Mouse (Mus musculus) liver, embryonic 12.5 days (tissue): ENCODE data around the gene Gm49369. TPM values are rescaled to one million over a fixed set of nuclear protein-coding genes. Genes with fewer than 3 reads are reported as not detected.
A peak's percentile ranks its signal among the peaks of the same experiment; 100 is the strongest.

Source experiments
- ATAC-seq: fragments of 200-750 bp; cut with Nextera tagmentation; 2 replicates; pipeline ENCODE4 v1.8.0; 2017; ENCODE audit warnings: moderate number of reproducible peaks, mild to moderate bottlenecking, moderate library complexity
- H3K27ac ChIP-seq: fragments of 300-500 bp; sonication (generic); 2 replicates; pipeline ENCODE4 v1.5.1; 2016; ENCODE audit warnings: mild to moderate bottlenecking
- H3K27me3 ChIP-seq: fragments of 300-500 bp; sonication (generic); replicated peaks from 2 replicates; pipeline ENCODE4 v1.6.1; 2016; ENCODE audit warnings: mild to moderate bottlenecking, moderate library complexity
- H3K36me3 ChIP-seq: fragments of 300-500 bp; sonication (generic); 2 replicates; pipeline ENCODE4 v1.6.1; 2016; ENCODE audit warnings: mild to moderate bottlenecking, moderate library complexity
- H3K4me1 ChIP-seq: fragments of 300-500 bp; sonication (generic); 2 replicates; pipeline ENCODE4 v1.6.1; 2016
- H3K4me2 ChIP-seq: fragments of 300-500 bp; sonication (generic); 2 replicates; pipeline ENCODE4 v1.6.1; 2016; ENCODE audit warnings: mild to moderate bottlenecking, moderate library complexity
- H3K4me3 ChIP-seq: fragments of 300-500 bp; sonication (generic); 2 replicates; pipeline ENCODE4 v1.5.1; 2016; ENCODE audit warnings: mild to moderate bottlenecking, moderate library complexity
- H3K9ac ChIP-seq: fragments of 300-500 bp; sonication (generic); 2 replicates; pipeline ENCODE4 v1.6.1; 2016; ENCODE audit warnings: mild to moderate bottlenecking, moderate library complexity
- H3K9me3 ChIP-seq: fragments of 300-500 bp; sonication (generic); replicated peaks from 2 replicates; pipeline ENCODE4 v1.6.1; 2016; ENCODE audit warnings: mild to moderate bottlenecking, moderate library complexity
- WGBS: fragments of 180-500 bp; shearing (Covaris S2); methylation state at CpG from one replicate; pipeline ENCODE4 v1.1.7; 2016; ENCODE audit not compliant: insufficient replicate concordance; 5-methylcytosine and 5-hydroxymethylcytosine counted together
- polyA plus RNA-seq: library from polyadenylated mRNA; unstranded; fragments of >200 nt; fragmentation: Nextera tagmentation; extraction: Ambion mirVana; gene quantifications from 2 replicates; pipeline ENCODE4 v1.2.1, GENCODE M21; 2016

The Gm49369 gene
- polyA plus RNA-seq, 1 experiment from 2014 or later = not detected

DNA sequence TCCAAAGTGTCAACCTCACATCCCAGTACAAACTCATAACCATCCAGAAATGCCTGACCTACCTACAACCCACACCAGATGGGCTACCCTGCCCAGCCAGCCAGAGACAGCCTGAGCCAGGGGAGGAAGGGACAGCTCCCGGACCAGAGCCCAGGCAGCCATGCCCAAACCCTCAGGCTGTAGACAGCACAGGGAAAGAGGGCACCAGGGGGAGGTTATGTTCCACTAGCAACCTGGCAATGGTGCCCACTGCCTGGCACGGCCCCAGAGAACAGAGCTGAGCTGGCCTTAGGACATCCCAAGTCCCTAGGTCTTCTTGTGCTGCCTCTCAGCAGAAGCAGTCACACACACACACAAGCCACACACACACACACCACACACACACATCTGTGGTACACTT lies 13.6 kb downstream of the Gm49369 start:
- 73% methylated on average over 2 of the region's 2 CpGs for WGBS
- no peak overlapping the region for H3K27ac ChIP-seq
- no peak overlapping the region for H3K9ac ChIP-seq
- H3K4me1 ChIP-seq = peaks cover 41% of the 10 kb centered on the region
- H3K4me3 ChIP-seq = no peak overlapping the region
- H3K27me3 ChIP-seq = peaks cover 70% of the 10 kb centered on the region
- no peak overlapping the region for H3K4me2 ChIP-seq
- no peak for ATAC-seq
- no peaks in the 10 kb centered on the region for H3K9me3 ChIP-seq
- no peaks in the 10 kb centered on the region for H3K36me3 ChIP-seq

DNA sequence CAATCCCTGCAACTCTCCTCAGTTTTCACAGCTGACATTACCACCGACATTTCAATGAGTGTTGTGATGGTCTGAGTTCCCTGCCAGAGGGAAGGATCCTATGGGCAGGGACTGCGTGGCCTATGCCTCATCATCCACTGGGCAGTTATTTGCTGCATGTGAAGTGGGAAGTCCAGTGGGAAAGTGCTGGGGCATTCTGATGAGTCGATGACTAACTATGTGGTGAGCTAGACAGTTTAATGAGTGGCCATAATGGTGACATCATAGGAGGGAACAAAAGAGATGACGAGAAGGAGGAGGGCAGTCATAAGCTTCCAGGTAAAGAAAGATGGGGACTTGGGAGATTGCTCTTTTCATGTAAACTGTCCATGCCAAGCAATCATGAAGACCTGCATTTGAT lies 19.4 kb downstream of the Gm49369 start:
- H3K4me1 ChIP-seq = peaks cover 15% of the 10 kb centered on the region
- WGBS = 65% methylated on average over 4 of the region's 4 CpGs
- H3K27ac ChIP-seq = no peak overlapping the region
- no peak overlapping the region for H3K9ac ChIP-seq
- H3K27me3 ChIP-seq = peaks cover 21% of the 10 kb centered on the region
- H3K4me3 ChIP-seq = no peak overlapping the region
- no peak overlapping the region for H3K4me2 ChIP-seq
- no peaks in the 10 kb centered on the region for H3K9me3 ChIP-seq
- no peaks in the 10 kb centered on the region for H3K36me3 ChIP-seq
- ATAC-seq = no peak

DNA sequence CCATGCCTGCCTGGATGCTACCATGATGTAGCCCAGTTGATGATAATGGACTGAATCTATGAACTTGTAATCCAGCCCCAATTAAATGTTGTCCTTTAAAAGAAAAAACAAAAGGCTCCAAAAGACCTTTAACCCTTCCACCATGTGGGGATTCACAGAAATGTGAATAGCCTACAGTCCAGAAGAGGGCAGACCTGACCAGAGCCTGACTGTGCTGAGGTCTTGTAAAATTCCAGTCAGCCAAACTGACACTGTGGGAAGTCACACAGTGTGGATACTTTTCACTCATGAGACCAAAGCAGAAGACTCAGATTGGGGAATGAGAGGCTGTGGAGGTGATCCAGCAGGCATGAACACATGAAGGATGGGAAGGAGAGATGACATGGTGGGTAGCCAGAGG lies 21.7 kb downstream of the Gm49369 start:
- Histone ChIP-seq H3K27me3 (peaks cover 15% of the 10 kb centered on the region; the same call in 1 of the 2 replicates), H3K27ac (no peak overlapping the region), H3K9me3 (no peaks in the 10 kb centered on the region), H3K36me3 (no peaks in the 10 kb centered on the region), H3K9ac (no peak overlapping the region), H3K4me3 (no peak overlapping the region), H3K4me1 (peaks cover 24% of the 10 kb centered on the region), H3K4me2 (no peak overlapping the region)
- ATAC-seq = no peak

DNA sequence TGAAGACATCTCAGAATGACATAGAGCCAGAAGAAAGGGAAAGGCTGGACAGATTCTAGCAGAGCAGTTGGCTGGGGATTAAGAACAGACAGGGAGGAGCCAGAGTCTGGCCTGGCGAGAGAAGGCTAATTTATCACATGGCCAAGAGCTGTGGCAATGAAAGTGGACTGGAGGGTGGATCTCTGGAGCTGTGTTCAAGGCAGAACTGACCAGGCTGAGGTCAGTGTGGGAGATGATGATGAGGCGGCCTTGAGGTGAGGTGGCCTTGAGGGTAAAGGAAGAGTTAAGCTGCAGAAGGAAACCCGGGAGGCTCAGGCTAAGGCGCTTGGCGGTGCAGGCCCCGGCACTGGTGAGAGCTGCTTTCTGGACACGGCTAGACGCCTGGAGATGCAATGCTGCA lies 23.3 kb downstream of the Gm49369 start:
- peak overlapping the region; percentile 28; the same call in 1 of the 2 replicates for H3K27ac ChIP-seq

DNA sequence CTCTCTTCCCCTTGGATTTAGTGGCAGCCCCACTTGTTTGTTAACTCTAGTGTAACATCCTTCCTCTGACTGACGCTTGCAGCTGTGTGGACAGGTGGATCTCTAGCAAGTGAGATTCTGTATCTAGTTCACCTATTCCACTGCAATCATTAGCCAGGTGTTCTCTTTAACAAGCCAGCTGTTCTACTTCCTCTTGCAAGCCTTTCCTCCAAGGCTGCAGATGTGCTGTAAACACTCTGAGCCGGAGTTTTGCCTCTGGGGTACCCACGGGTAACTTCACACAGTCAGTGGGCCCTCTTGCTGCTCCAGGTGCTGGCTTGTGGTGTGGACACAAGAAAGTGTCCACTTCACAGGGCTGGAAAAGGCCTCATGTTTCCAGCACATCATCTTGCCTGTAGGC lies 24.9 kb downstream of the Gm49369 start:
- Histone ChIP-seq H3K27ac (no peak overlapping the region), H3K4me3 (no peak overlapping the region), H3K4me2 (no peak overlapping the region), H3K27me3 (peaks cover 15% of the 10 kb centered on the region; the same call in 1 of the 2 replicates), H3K9me3 (no peaks in the 10 kb centered on the region), H3K36me3 (no peaks in the 10 kb centered on the region), H3K9ac (no peak overlapping the region), H3K4me1 (peaks cover 53% of the 10 kb centered on the region)
- no peak for ATAC-seq
- WGBS = 62% methylated on average over 3 of the region's 3 CpGs

More for the DNA sequence above, 23.3 kb downstream of the Gm49369 start:
- Histone ChIP-seq H3K4me2 (no peak overlapping the region), H3K27me3 (peaks cover 15% of the 10 kb centered on the region; the same call in 1 of the 2 replicates), H3K4me1 (peaks cover 37% of the 10 kb centered on the region), H3K9ac (no peak overlapping the region), H3K9me3 (no peaks in the 10 kb centered on the region), H3K4me3 (no peak overlapping the region), H3K36me3 (no peaks in the 10 kb centered on the region)
- WGBS = 63% methylated on average over 8 of the region's 8 CpGs
- ATAC-seq = no peak

DNA sequence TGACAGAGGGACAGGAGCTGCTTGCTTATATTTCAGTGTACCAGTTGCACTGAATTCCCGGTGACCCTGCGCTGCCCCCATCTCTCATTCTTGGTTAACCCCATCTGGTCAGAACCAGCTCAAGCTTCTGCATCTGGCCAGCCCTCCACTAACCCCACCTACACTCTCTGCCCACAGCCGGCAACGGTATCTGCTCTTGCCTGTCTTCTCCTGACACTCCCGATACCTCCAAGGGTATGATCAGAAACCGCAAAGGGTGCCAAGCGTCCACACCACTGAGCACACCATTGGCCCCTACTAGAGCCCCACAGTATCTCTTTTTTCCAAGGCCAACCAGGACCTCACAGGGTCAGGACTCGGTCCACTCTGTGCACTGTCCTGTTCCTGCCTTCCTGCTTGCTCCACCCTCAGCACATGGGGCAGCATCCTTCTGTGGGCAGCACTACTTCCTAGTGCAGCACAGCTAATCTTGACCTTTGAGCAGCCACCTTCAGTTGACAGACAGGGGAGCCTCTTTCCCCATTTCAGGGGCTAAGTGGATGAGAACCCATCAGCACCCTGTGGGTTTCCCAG lies 27.7 kb downstream of the Gm49369 start:
- H3K4me3 ChIP-seq = peak overlapping the region; percentile 18; the same call in 1 of the 2 replicates

DNA sequence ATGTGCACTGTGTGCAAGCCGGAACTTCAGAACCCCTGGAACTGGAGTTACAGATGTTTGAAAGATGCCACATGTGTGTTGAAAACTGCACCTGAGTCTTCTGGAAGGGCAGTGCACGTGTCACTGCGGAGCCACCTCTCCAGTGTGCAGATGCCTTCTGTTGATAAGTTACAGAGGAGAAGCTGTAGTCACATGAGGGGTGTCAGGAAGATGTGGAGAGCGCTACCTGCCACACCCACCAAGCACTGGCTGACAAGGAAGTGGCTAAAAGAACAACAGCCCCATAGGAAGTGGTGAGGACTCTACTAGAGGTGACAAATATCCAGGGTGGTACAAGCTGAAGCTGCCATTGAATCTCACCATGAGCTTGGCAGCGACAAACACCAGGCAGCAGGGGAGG lies 28.6 kb downstream of the Gm49369 start:
- peak overlapping the region; percentile 59 for H3K9ac ChIP-seq
- WGBS = 26% methylated on average over 5 of the region's 5 CpGs
- H3K36me3 ChIP-seq = no peaks in the 10 kb centered on the region
- peak; percentile 81 for ATAC-seq
- H3K4me1 ChIP-seq = peaks cover 66% of the 10 kb centered on the region
- 0 out of 2 replicates have a peak, but pooled peaks cover 8% of the 10 kb centered on the region for H3K27me3 ChIP-seq
- H3K27ac ChIP-seq = peak overlapping the region; percentile 80
- peak overlapping the region; percentile 16; the same call in 1 of the 2 replicates for H3K4me3 ChIP-seq
- peak overlapping the region; percentile 58 for H3K4me2 ChIP-seq
- no peaks in the 10 kb centered on the region for H3K9me3 ChIP-seq

More for the DNA sequence above, 27.7 kb downstream of the Gm49369 start:
- H3K9ac ChIP-seq = peak overlapping the region; percentile 59
- peak overlapping the region; percentile 80 for H3K27ac ChIP-seq
- ATAC-seq = peak; percentile 89
- peak overlapping the region; percentile 58 for H3K4me2 ChIP-seq
- WGBS = 28% methylated on average over 8 of the region's 8 CpGs
- no peaks in the 10 kb centered on the region for H3K36me3 ChIP-seq
- peaks cover 65% of the 10 kb centered on the region for H3K4me1 ChIP-seq
- H3K27me3 ChIP-seq = 0 out of 2 replicates have a peak, but pooled peaks cover 8% of the 10 kb centered on the region
- H3K9me3 ChIP-seq = no peaks in the 10 kb centered on the region

DNA sequence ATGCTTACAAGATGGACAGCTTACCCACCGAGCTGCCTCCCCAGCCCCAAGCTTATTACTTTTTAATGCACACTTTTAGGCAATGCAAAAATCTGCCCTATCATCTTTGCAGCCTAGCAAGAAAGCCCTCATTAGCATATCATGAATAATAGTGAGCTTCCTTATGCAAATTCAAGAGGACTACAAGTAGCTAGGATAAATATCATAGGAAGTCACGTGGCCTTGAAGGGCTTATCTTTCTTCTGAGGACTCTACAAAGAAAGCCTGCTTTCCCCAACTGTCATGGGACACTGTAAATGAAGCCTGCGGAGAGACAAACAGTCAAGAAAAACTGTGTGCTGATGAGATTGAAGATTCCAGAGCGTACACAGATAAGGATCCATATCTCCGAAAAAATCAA lies 30.9 kb downstream of the Gm49369 start:
- H3K27ac ChIP-seq = peak overlapping the region; percentile 80

DNA sequence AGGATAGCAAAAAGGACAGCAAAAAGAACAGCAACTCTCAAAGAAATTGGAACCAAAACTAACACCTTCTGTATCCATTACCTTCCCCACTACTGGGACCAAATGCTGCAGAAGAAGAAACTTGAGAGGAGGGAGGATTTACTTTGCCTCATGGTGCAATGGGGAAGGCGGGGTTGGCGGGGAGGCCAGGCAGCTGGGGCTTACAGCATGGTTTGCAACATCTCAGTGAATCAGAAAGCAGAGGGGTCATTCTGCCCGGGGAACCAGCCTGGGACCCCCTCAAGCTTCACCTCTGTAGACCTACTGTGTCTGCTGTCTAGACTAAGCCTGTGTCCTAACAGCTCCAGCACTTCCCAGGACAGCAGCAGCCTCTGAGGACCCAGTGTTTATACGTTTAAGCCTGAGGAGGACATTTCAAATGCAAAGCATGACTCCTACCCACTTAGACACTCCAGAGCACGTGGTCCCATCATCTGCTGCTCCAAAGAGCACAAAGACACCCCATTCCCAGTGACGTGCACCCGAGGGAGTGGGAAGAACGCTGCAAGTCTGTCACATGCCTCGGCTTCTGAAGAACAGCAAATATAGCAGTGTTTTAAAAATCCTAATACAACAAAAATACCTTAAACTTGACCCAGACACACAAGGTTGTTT lies 33.0 kb downstream of the Gm49369 start:
- H3K27me3 ChIP-seq = no peaks in the 10 kb centered on the region
- 50% methylated on average over 9 of the region's 9 CpGs for WGBS
- no peak overlapping the region for H3K4me2 ChIP-seq
- no peak overlapping the region for H3K4me3 ChIP-seq
- no peak for ATAC-seq
- H3K9me3 ChIP-seq = no peaks in the 10 kb centered on the region
- H3K4me1 ChIP-seq = peaks cover 76% of the 10 kb centered on the region
- H3K36me3 ChIP-seq = no peaks in the 10 kb centered on the region
- no peak overlapping the region for H3K27ac ChIP-seq
- H3K9ac ChIP-seq = no peak overlapping the region

More for the DNA sequence above, 30.9 kb downstream of the Gm49369 start:
- Histone ChIP-seq H3K4me3 (no peak overlapping the region), H3K9me3 (no peaks in the 10 kb centered on the region), H3K4me1 (peaks cover 86% of the 10 kb centered on the region), H3K9ac (no peak overlapping the region), H3K4me2 (no peak overlapping the region), H3K36me3 (no peaks in the 10 kb centered on the region), H3K27me3 (0 out of 2 replicates have a peak, but pooled peaks cover under 1% of the 10 kb centered on the region)
- no peak for ATAC-seq
- 33% methylated on average over 5 of the region's 5 CpGs for WGBS

DNA sequence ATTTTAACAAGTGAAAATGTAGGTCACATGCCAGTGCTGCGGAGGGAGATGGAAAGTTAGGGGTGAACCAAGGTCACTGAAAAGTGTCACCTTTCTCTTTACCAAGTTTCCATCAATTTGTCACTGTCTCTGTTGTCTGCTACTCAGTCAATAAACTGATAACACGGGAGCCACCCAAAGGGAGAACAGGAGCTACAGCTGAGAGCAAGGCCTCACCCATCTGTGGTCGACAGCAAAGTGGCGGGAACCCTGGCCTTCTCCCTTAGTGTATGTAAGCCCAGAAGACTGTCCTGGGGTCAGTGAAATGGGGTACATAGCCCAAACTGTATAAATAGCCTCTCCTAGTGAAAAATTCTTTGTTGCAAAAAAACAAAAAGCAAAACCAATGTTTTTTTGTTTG lies 34.9 kb downstream of the Gm49369 start:
- no peak overlapping the region for H3K4me2 ChIP-seq
- H3K36me3 ChIP-seq = no peaks in the 10 kb centered on the region
- peaks cover 57% of the 10 kb centered on the region for H3K4me1 ChIP-seq
- peak overlapping the region; percentile 53; the same call in 1 of the 2 replicates for H3K27ac ChIP-seq
- H3K4me3 ChIP-seq = no peak overlapping the region
- 32% methylated on average over 4 of the region's 4 CpGs for WGBS
- H3K9ac ChIP-seq = 0 out of 2 replicates have a peak overlapping the region, but pooled peaks have one; percentile 33
- ATAC-seq = peak; percentile 81
- H3K9me3 ChIP-seq = no peaks in the 10 kb centered on the region
- no peaks in the 10 kb centered on the region for H3K27me3 ChIP-seq

DNA sequence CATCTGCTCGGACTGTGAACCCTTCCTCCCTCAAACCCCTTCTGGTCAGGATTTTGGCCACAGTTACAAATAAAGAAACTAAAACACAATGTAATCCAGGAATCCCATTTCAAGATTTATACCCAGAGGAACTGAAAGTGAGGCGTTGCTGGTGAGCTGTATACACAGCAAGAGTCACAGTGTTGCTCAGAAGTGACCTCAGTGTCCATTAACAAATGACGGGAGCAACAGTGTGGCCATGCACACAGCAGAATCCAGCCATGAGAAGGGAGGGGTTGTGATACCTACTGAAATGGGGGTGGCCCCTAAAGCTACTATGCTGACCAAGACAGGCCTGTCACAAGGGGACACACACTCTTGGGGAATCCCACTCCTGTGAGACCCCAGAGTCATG lies 40.2 kb downstream of the Gm49369 start:
- peaks cover 34% of the 10 kb centered on the region for H3K4me1 ChIP-seq
- H3K4me3 ChIP-seq = no peak overlapping the region
- no peaks in the 10 kb centered on the region for H3K36me3 ChIP-seq
- no peak overlapping the region for H3K27ac ChIP-seq
- no peak overlapping the region for H3K9ac ChIP-seq
- no peaks in the 10 kb centered on the region for H3K27me3 ChIP-seq
- WGBS = 56% methylated on average over 3 of the region's 3 CpGs
- no peaks in the 10 kb centered on the region for H3K9me3 ChIP-seq
- no peak overlapping the region for H3K4me2 ChIP-seq
- no peak for ATAC-seq

DNA sequence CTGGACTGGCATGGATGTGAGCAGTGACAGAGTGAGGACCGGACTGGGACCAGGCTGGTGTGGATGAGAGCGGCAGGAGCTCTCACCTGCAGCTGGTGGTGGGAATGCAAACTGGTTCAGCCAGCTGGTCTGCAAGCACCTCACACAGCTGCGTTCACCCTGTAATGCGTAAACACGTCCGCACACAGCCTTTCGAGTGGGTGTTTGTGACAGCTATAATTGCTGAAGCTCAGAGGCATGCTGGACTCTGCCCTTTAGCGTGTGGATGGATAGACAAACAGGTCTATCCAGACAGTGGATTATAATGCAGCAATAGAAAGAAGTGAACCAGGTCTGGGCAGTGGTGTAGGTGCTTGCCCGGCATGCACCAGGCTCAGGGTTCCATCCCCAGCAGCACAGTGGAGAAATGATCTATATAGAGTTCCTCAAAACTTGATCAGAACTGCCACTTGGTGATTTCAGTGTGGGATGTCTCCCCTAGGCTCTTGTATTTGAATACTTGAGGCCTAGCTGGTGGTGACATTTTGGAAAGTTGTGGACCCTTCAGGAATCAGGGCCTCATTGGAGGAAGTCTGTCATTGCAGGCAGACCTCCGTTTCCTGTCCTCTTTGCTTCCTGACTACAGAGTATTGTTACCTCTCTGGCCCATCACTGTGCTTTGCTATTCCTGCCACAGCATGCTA lies 40.8 kb downstream of the Gm49369 start:
- Histone ChIP-seq H3K9me3 (no peaks in the 10 kb centered on the region), H3K4me1 (peaks cover 30% of the 10 kb centered on the region; the same call in 1 of the 2 replicates), H3K4me3 (no peak overlapping the region), H3K9ac (no peak overlapping the region), H3K4me2 (no peak overlapping the region), H3K27me3 (no peaks in the 10 kb centered on the region), H3K27ac (no peak overlapping the region), H3K36me3 (no peaks in the 10 kb centered on the region)
- 76% methylated on average over 10 of the region's 10 CpGs for WGBS
- no peak for ATAC-seq
